Mouse (Mus musculus) megakaryocyte, embryonic 14.5 days (primary cell): ENCODE measurements around the gene Gm525.

Experiments used
- FLI1 ChIP-seq: IDR thresholded peaks from 2 replicates; pipeline ENCODE4 v1.6.1; 2012; ENCODE audit warnings: low read length, inconsistent platforms, mixed read lengths
- GATA1 ChIP-seq: IDR thresholded peaks from 3 replicates; pipeline ENCODE4 v1.6.1; 2012; ENCODE audit warnings: mixed read lengths, low read length, inconsistent platforms, borderline replicate concordance

DNA sequence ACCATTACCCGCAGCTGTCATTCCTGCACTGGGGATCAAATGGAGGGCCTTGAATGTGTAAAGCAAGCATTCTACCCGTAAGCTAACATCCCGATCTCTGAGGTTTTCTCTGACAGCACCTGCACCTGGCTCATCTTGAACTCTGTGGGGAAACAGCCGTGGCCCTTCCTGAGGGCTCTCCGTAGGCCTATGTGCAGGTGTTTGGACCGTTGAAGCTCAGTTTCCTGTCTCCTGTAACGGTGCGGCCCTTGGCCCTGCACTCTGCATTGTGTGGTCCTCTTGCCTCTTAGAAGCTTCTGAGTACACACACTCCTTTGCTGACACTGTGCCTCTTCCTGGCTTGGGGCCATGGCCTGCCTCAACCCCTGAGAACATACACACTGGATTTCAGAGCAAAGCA is 4.0 kb downstream of the Gm525 start:
- no peak for TF ChIP-seq GATA1
- no peak for TF ChIP-seq FLI1
